Mouse (Mus musculus) C2C12 (cell line): ENCODE data around the gene Ttpal.

Source experiments
- CEBPB ChIP-seq: IDR thresholded peaks from one replicate; pipeline ENCODE4 v1.6.1; 2011; ENCODE audit warnings: low read depth, mild to moderate bottlenecking, control low read depth, moderate library complexity
- CTCF ChIP-seq: IDR thresholded peaks from one replicate; pipeline ENCODE4 v1.5.1; 2011; ENCODE audit not compliant: control insufficient read depth, insufficient read depth, insufficient read length

GRCm38 (mm10) chr2:163662076-163662475, 60.0 kb downstream of the Ttpal start:
- TF ChIP-seq CEBPB, result no peak
- TF ChIP-seq CTCF, result no peak
